Mouse (Mus musculus): ENCODE measurements around the gene Cox8c. TPM values are rescaled to one million over a fixed set of nuclear protein-coding genes. Genes with fewer than 3 reads are reported as not detected.

Gene Cox8c
- polyA plus RNA-seq (2015; fragmentation: Nextera tagmentation; extraction: Ambion mirVana): not detected in 2 replicates

- no peak within 1 kb of the TSS for H3K27ac ChIP-seq (ENCODE audit: low read length)
- WGBS: 86% methylated on average over 17 of the region's 17 CpGs
- H3K9me3 ChIP-seq (ENCODE audit: control insufficient read depth, low read length): 0 out of 2 replicates have a peak, but pooled peaks cover 2% of the 10 kb centered on the region
- no peaks in the 10 kb centered on the region for H3K4me1 ChIP-seq (replicated peaks; ENCODE audit: control insufficient read depth, insufficient read depth, low read length)
- no peak within 1 kb of the TSS for H3K4me3 ChIP-seq (ENCODE audit: low read length)
- H3K9ac ChIP-seq (ENCODE audit: low read length): no peak within 1 kb of the TSS
- no peaks in the 10 kb centered on the region for H3K36me3 ChIP-seq (ENCODE audit: control insufficient read depth, insufficient read depth, low read length)
- no peaks in the 10 kb centered on the region for H3K27me3 ChIP-seq (ENCODE audit: control insufficient read depth, insufficient read depth, low read depth, low read length)
- no peak for ATAC-seq (ENCODE audit: low read depth)
- no peak within 1 kb of the TSS for H3K4me2 ChIP-seq (ENCODE audit: low read depth, low read length)
Observed at GRCm38 (mm10) chr12:102899091-102899490, at the start of gene Cox8c. Gene Cox8c (plus strand): TSS chr12:102899316.

- no peaks in the 10 kb centered on the region for H3K4me1 ChIP-seq (replicated peaks; ENCODE audit: control insufficient read depth, insufficient read depth, low read length)
- ATAC-seq (ENCODE audit: low read depth): no peak
- H3K9ac ChIP-seq (ENCODE audit: low read length): no peak overlapping the region
- H3K36me3 ChIP-seq (ENCODE audit: control insufficient read depth, insufficient read depth, low read length): no peaks in the 10 kb centered on the region
- H3K4me2 ChIP-seq (ENCODE audit: low read depth, low read length): no peak overlapping the region
- H3K4me3 ChIP-seq (ENCODE audit: low read length): no peak overlapping the region
- H3K27me3 ChIP-seq (ENCODE audit: control insufficient read depth, insufficient read depth, low read depth, low read length): no peaks in the 10 kb centered on the region
- H3K27ac ChIP-seq (ENCODE audit: low read length): no peak overlapping the region
- no peaks in the 10 kb centered on the region for H3K9me3 ChIP-seq (ENCODE audit: control insufficient read depth, low read length)
Observed at GRCm38 (mm10) chr12:102860806-102861205, 38.3 kb upstream of the Cox8c start.

GRCm38 (mm10) chr12:102869802-102870201, 29.3 kb upstream of the Cox8c start:
- H3K27me3 ChIP-seq (ENCODE audit: control insufficient read depth, insufficient read depth, low read depth, low read length): no peaks in the 10 kb centered on the region
- H3K4me1 ChIP-seq (replicated peaks; ENCODE audit: control insufficient read depth, insufficient read depth, low read length): no peaks in the 10 kb centered on the region
- no peak overlapping the region for H3K4me3 ChIP-seq (ENCODE audit: low read length)
- H3K36me3 ChIP-seq (ENCODE audit: control insufficient read depth, insufficient read depth, low read length): no peaks in the 10 kb centered on the region
- H3K9ac ChIP-seq (ENCODE audit: low read length): no peak overlapping the region
- WGBS: 77% methylated on average over 2 of the region's 2 CpGs
- no peak overlapping the region for H3K27ac ChIP-seq (ENCODE audit: low read length)
- H3K4me2 ChIP-seq (ENCODE audit: low read depth, low read length): no peak overlapping the region
- no peaks in the 10 kb centered on the region for H3K9me3 ChIP-seq (ENCODE audit: control insufficient read depth, low read length)
- no peak for ATAC-seq (ENCODE audit: low read depth)

- Histone ChIP-seq H3K27ac (ENCODE audit: low read length) (no peak overlapping the region), H3K27me3 (ENCODE audit: control insufficient read depth, insufficient read depth, low read depth, low read length) (no peaks in the 10 kb centered on the region), H3K4me1 (replicated peaks; ENCODE audit: control insufficient read depth, insufficient read depth, low read length) (no peaks in the 10 kb centered on the region), H3K9me3 (ENCODE audit: control insufficient read depth, low read length) (no peaks in the 10 kb centered on the region), H3K4me2 (ENCODE audit: low read depth, low read length) (no peak overlapping the region), H3K36me3 (ENCODE audit: control insufficient read depth, insufficient read depth, low read length) (no peaks in the 10 kb centered on the region), H3K4me3 (ENCODE audit: low read length) (no peak overlapping the region), H3K9ac (ENCODE audit: low read length) (no peak overlapping the region)
- no peak for ATAC-seq (ENCODE audit: low read depth)
- WGBS: 65% methylated on average over 1 of the region's 1 CpGs
Observed at GRCm38 (mm10) chr12:102870527-102870926, 28.6 kb upstream of the Cox8c start.

DNA sequence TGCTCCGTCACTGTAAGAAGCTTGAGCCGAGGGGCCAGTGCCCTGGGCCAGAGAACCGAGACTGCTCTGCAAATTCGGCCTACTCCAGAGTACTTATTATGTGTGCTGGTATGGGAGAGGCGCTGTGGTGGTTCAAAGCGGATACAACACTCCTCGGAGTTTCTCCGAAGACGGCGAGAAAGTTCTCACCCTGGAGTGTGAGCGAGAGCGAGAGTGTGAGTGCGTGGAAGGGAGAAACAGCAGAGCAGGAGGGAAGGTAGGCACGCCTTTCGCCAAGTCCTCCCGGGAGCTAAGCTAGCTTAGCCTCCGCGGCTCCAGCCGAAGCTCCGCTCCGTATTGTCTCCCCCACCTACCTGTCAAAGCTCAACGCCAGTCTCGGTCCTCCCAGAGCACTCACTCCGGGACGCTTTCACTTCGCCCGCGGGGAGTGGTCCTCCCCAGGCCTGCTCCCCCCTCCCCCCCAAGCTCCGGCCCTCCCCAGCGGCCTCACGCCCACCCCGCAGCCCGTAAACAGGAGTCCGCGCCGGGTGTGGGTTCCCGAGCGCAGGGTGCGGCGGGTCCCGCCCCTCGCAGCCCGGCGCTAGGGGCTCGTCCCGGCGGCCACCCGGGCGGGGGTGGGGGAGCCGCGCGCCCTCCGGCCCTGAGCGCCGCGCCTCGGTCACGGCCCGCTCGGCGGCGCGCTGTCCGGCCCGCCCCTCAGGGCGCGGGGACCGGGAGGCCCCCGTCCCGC, 21.6 kb upstream of the Cox8c start:
- under 1% methylated on average over 28 of the region's 70 CpGs for WGBS
- peak; percentile 76 for ATAC-seq (ENCODE audit: low read depth)
- H3K27ac ChIP-seq (ENCODE audit: low read length): peak overlapping the region; percentile 97
- H3K4me1 ChIP-seq (replicated peaks; ENCODE audit: control insufficient read depth, insufficient read depth, low read length): peaks cover 13% of the 10 kb centered on the region
- peak overlapping the region; percentile 93 for H3K4me2 ChIP-seq (ENCODE audit: low read depth, low read length)
- no peaks in the 10 kb centered on the region for H3K27me3 ChIP-seq (ENCODE audit: control insufficient read depth, insufficient read depth, low read depth, low read length)
- H3K9ac ChIP-seq (ENCODE audit: low read length): peak overlapping the region; percentile 96
- peak overlapping the region; percentile 94 for H3K4me3 ChIP-seq (ENCODE audit: low read length)
- no peaks in the 10 kb centered on the region for H3K36me3 ChIP-seq (ENCODE audit: control insufficient read depth, insufficient read depth, low read length)
- H3K9me3 ChIP-seq (ENCODE audit: control insufficient read depth, low read length): no peaks in the 10 kb centered on the region

DNA sequence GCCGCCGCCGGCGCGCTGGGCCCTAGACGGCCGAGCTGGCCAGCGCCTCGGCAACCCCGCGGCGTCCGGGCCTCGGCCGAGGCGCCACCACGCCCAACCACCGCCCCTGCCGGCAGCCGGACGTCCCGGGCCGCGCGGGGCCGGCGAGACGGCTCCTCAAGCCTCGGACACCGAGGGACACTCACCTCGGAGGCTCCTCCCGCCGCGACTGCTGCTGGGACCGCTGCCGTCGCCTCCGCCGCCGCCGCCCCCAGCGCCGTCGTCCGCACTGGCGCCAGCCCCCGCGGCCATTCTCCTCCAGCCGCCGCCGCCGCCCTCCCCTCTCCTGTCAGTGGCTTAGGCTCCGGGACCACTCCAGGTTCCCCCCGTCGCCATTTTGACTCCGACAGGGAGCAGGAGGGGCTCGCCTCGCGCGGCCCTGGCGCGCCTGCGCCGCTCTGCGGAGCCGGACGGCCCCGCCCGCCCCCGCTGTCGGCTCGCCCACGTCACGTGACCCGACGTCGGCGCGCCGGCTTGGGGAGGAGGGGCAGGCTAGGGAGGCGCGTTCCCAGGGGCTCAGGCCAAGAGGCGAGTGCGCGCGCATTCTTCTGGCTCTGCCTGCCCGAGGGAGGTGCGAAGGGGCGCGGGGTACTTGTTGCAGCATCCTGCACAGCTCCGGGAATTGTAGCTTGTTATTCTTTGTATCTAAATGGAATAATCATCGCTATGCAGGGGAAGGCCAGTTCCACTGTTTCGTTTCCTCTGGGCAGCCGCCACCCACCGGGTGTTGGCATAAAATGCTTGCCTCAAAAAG, 20.9 kb upstream of the Cox8c start, which contains the start of gene Btbd7:
TSS of gene Btbd7 (minus strand) at position 441 of the 793 bp plus-strand sequence.
- WGBS: 0% methylated on average over 65 of the region's 95 CpGs
- Histone ChIP-seq H3K36me3 (ENCODE audit: control insufficient read depth, insufficient read depth, low read length) (no peaks in the 10 kb centered on the region), H3K4me1 (replicated peaks; ENCODE audit: control insufficient read depth, insufficient read depth, low read length) (peaks cover 13% of the 10 kb centered on the region), H3K9me3 (ENCODE audit: control insufficient read depth, low read length) (no peaks in the 10 kb centered on the region), H3K4me2 (ENCODE audit: low read depth, low read length) (peak within 1 kb of the TSS; percentile 93), H3K9ac (ENCODE audit: low read length) (peak within 1 kb of the TSS; percentile 96), H3K27me3 (ENCODE audit: control insufficient read depth, insufficient read depth, low read depth, low read length) (no peaks in the 10 kb centered on the region), H3K4me3 (ENCODE audit: low read length) (peak within 1 kb of the TSS; percentile 94), H3K27ac (ENCODE audit: low read length) (peak within 1 kb of the TSS; percentile 97)
- ATAC-seq (ENCODE audit: low read depth): peak; percentile 97

- peak overlapping the region; percentile 75 for H3K27ac ChIP-seq (ENCODE audit: low read length)
- WGBS: 14% methylated on average over 7 of the region's 7 CpGs
- no peaks in the 10 kb centered on the region for H3K9me3 ChIP-seq (ENCODE audit: control insufficient read depth, low read length)
- H3K9ac ChIP-seq (ENCODE audit: low read length): peak overlapping the region; percentile 69
- peak overlapping the region; percentile 94 for H3K4me3 ChIP-seq (ENCODE audit: low read length)
- ATAC-seq (ENCODE audit: low read depth): no peak
- H3K4me2 ChIP-seq (ENCODE audit: low read depth, low read length): peak overlapping the region; percentile 72
- H3K27me3 ChIP-seq (ENCODE audit: control insufficient read depth, insufficient read depth, low read depth, low read length): no peaks in the 10 kb centered on the region
- H3K4me1 ChIP-seq (replicated peaks; ENCODE audit: control insufficient read depth, insufficient read depth, low read length): peaks cover 13% of the 10 kb centered on the region
- H3K36me3 ChIP-seq (ENCODE audit: control insufficient read depth, insufficient read depth, low read length): no peaks in the 10 kb centered on the region
Observed at GRCm38 (mm10) chr12:102878901-102879300, 20.2 kb upstream of the Cox8c start.

- Histone ChIP-seq H3K27me3 (ENCODE audit: control insufficient read depth, insufficient read depth, low read depth, low read length) (no peaks in the 10 kb centered on the region), H3K9ac (ENCODE audit: low read length) (no peak overlapping the region), H3K4me1 (replicated peaks; ENCODE audit: control insufficient read depth, insufficient read depth, low read length) (no peaks in the 10 kb centered on the region), H3K36me3 (ENCODE audit: control insufficient read depth, insufficient read depth, low read length) (no peaks in the 10 kb centered on the region), H3K4me3 (ENCODE audit: low read length) (no peak overlapping the region), H3K4me2 (ENCODE audit: low read depth, low read length) (no peak overlapping the region), H3K9me3 (ENCODE audit: control insufficient read depth, low read length) (no peaks in the 10 kb centered on the region), H3K27ac (ENCODE audit: low read length) (no peak overlapping the region)
- ATAC-seq (ENCODE audit: low read depth): no peak
- WGBS: 17% methylated on average over 5 of the region's 5 CpGs
Observed at GRCm38 (mm10) chr12:102885735-102886134, 13.4 kb upstream of the Cox8c start.

DNA sequence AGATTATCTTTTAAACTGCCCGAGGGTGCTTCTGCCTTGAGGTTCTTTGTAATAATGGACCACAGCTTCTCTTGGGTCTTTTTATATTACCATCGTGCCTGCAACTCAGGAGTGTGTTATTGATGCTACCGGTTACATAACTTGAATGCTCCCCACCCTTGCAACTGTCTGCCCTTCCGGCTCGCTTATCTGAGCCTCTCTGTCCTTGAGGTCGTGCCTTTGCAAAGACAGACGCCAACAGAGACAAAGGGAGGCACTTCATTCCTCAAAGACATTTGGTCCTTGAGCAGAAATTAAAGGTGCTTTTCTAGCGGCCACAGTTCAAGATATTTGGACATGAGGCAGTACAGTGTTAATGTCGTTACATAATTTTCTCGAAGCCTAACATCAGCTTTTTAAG, 11.8 kb upstream of the Cox8c start:
- no peak overlapping the region for H3K4me3 ChIP-seq (ENCODE audit: low read length)
- no peak for ATAC-seq (ENCODE audit: low read depth)
- no peaks in the 10 kb centered on the region for H3K9me3 ChIP-seq (ENCODE audit: control insufficient read depth, low read length)
- no peak overlapping the region for H3K27ac ChIP-seq (ENCODE audit: low read length)
- no peaks in the 10 kb centered on the region for H3K4me1 ChIP-seq (replicated peaks; ENCODE audit: control insufficient read depth, insufficient read depth, low read length)
- H3K4me2 ChIP-seq (ENCODE audit: low read depth, low read length): no peak overlapping the region
- no peaks in the 10 kb centered on the region for H3K36me3 ChIP-seq (ENCODE audit: control insufficient read depth, insufficient read depth, low read length)
- WGBS: 61% methylated on average over 10 of the region's 10 CpGs
- no peak overlapping the region for H3K9ac ChIP-seq (ENCODE audit: low read length)
- no peaks in the 10 kb centered on the region for H3K27me3 ChIP-seq (ENCODE audit: control insufficient read depth, insufficient read depth, low read depth, low read length)
